Mouse (Mus musculus) 3T3-L1 (cell line): ENCODE measurements around the gene Tubb5.

Source experiments
- DNase-seq: peaks from one replicate; pipeline ENCODE4 v3.0.0-alpha.2; 2015; ENCODE audit warnings: low read depth, low spot score

Gene Tubb5

GRCm38 (mm10) chr17:35838122-35838544 is at the start of gene Tubb5:
Gene Tubb5, minus strand, starts transcription at chr17:35838306.
- peak; percentile 99 for DNase-seq

- DNase-seq, result no peak
Measured at GRCm38 (mm10) chr17:35887725-35888124, 49.6 kb upstream of the Tubb5 start.

- DNase-seq, result no peak
Measured at GRCm38 (mm10) chr17:35883777-35884176, 45.7 kb upstream of the Tubb5 start.

- DNase-seq, result no peak
Measured at GRCm38 (mm10) chr17:35882924-35883323, 44.8 kb upstream of the Tubb5 start.

- DNase-seq, result peak; percentile 99
Measured at GRCm38 (mm10) chr17:35879245-35880057, 41.3 kb upstream of the Tubb5 start, which contains the start of gene Dhx16. Gene Dhx16, plus strand, starts transcription at chr17:35879819.

GRCm38 (mm10) chr17:35874721-35875120 is 36.6 kb upstream of the Tubb5 start:
- DNase-seq, result peak; percentile 38

GRCm38 (mm10) chr17:35873774-35874519 is 35.8 kb upstream of the Tubb5 start:
- DNase-seq, result peak; percentile 83

- peak; percentile 68 for DNase-seq
Measured at GRCm38 (mm10) chr17:35870884-35871696, 33.0 kb upstream of the Tubb5 start.

GRCm38 (mm10) chr17:35870151-35870883 is 32.2 kb upstream of the Tubb5 start:
- DNase-seq, result peak; percentile 91

- peak; percentile 64 for DNase-seq
Measured at GRCm38 (mm10) chr17:35869346-35870067, 31.4 kb upstream of the Tubb5 start.

GRCm38 (mm10) chr17:35868961-35869345 is 30.8 kb upstream of the Tubb5 start:
- peak; percentile 26 for DNase-seq

GRCm38 (mm10) chr17:35868165-35868820 is 30.2 kb upstream of the Tubb5 start:
- peak; percentile 66 for DNase-seq

- peak; percentile 82 for DNase-seq
Measured at GRCm38 (mm10) chr17:35866911-35867890, 29.1 kb upstream of the Tubb5 start.

- DNase-seq, result peak; percentile 76
Measured at GRCm38 (mm10) chr17:35866281-35866831, 28.2 kb upstream of the Tubb5 start.

- peak; percentile 88 for DNase-seq
Measured at GRCm38 (mm10) chr17:35865481-35866280, 27.6 kb upstream of the Tubb5 start, which contains the start of gene Ppp1r18. Gene Ppp1r18, plus strand, starts transcription at chr17:35865593.

GRCm38 (mm10) chr17:35864832-35865353 is 26.8 kb upstream of the Tubb5 start:
- no peak for DNase-seq

- peak; percentile 95 for DNase-seq
Measured at GRCm38 (mm10) chr17:35861198-35861857, 23.2 kb upstream of the Tubb5 start, which contains the start of gene Nrm. Gene Nrm, plus strand, starts transcription at chr17:35861318.
